Comparison of ENCODE assay signal across 8 mouse cellular contexts in genomic region chr12:80769697-80770096, GRCm38 (mm10). TPM values are rescaled to one million over a fixed set of nuclear protein-coding genes. Genes with fewer than 3 reads are reported as not detected.
DNase-seq lines count a peak whose midpoint lies in the region; ATAC-seq and TF ChIP-seq lines count a peak whose summit lies in the region.

No protein-coding gene starts in this region.

- no peak overlapping the region for H3ac ChIP-seq in C2C12 (ENCODE audit: control insufficient read depth, insufficient read length, low read depth)

- no peak overlapping the region for H3K4me3 ChIP-seq in C2C12 (ENCODE audit: insufficient read depth, poor library complexity, severe bottlenecking)
- no peak overlapping the region for H3K4me3 ChIP-seq in embryonic facial prominence, embryonic 12.5 days
- no peak overlapping the region for H3K4me3 ChIP-seq in heart, embryonic 10.5 days
- no peak overlapping the region for H3K4me3 ChIP-seq in kidney, embryonic 16.5 days (ENCODE audit: low read length)
- no peak overlapping the region for H3K4me3 ChIP-seq in liver, embryonic 14.5 days (ENCODE audit: insufficient read depth in 1 of 2, low read depth in 2 of 2, low read length in 2 of 2)
- no peak overlapping the region for H3K4me3 ChIP-seq in stomach, postnatal 0 days (ENCODE audit: low read depth, low read length)

- H3K4me1 ChIP-seq in embryonic facial prominence, embryonic 12.5 days = no peaks in the 10 kb centered on the region
- no peaks in the 10 kb centered on the region for H3K4me1 ChIP-seq in heart, embryonic 10.5 days
- peaks cover 1% of the 10 kb centered on the region; the same call in 1 of the 2 replicates for H3K4me1 ChIP-seq in kidney, embryonic 16.5 days (ENCODE audit: insufficient read depth, low read length)
- 0 out of 4 replicates have a peak, but pooled peaks cover 0 to 2% of the 10 kb centered on the region in 2 experiments for H3K4me1 ChIP-seq in liver, embryonic 14.5 days (replicated peaks; ENCODE audit: control insufficient read depth in 2 of 2, insufficient read depth in 2 of 2, low read length in 1 of 2)
- H3K4me1 ChIP-seq in stomach, postnatal 0 days (replicated peaks; ENCODE audit: control insufficient read depth, insufficient read depth) = no peaks in the 10 kb centered on the region

- H3K36me3 ChIP-seq in C2C12 (ENCODE audit: control insufficient read depth, insufficient read depth) = no peaks in the 10 kb centered on the region
- H3K36me3 ChIP-seq in embryonic facial prominence, embryonic 12.5 days = no peaks in the 10 kb centered on the region
- no peaks in the 10 kb centered on the region for H3K36me3 ChIP-seq in heart, embryonic 10.5 days
- no peaks in the 10 kb centered on the region for H3K36me3 ChIP-seq in kidney, embryonic 16.5 days (ENCODE audit: insufficient read depth, low read length)
- no peaks in the 10 kb centered on the region for H3K36me3 ChIP-seq in liver, embryonic 14.5 days (replicated peaks; ENCODE audit: control insufficient read depth, insufficient read depth, low read depth)
- no peaks in the 10 kb centered on the region for H3K36me3 ChIP-seq in stomach, postnatal 0 days (ENCODE audit: control insufficient read depth, insufficient read depth, low read length)

- H3K9me3 ChIP-seq in embryonic facial prominence, embryonic 12.5 days = no peaks in the 10 kb centered on the region
- H3K9me3 ChIP-seq in heart, embryonic 10.5 days = no peaks in the 10 kb centered on the region
- no peaks in the 10 kb centered on the region for H3K9me3 ChIP-seq in kidney, embryonic 16.5 days (ENCODE audit: low read length)
- H3K9me3 ChIP-seq in liver, embryonic 14.5 days (ENCODE audit: control insufficient read depth, low read length) = no peaks in the 10 kb centered on the region
- no peaks in the 10 kb centered on the region for H3K9me3 ChIP-seq in stomach, postnatal 0 days (ENCODE audit: control insufficient read depth, low read length)

- peak; percentile 97 for TF ChIP-seq CTCF in C2C12 (IDR thresholded peaks at IDR 0.05; ENCODE audit: control insufficient read depth, insufficient read depth, insufficient read length)
- TF ChIP-seq CTCF in liver, embryonic 14.5 days (IDR thresholded peaks at IDR 0.05; ENCODE audit: low read depth) = peak; percentile 100
- peak; percentile 98 for TF ChIP-seq CTCF in stomach, postnatal 0 days (IDR thresholded peaks at IDR 0.05; ENCODE audit: low read depth)

- no peaks in the 10 kb centered on the region for H3K79me3 ChIP-seq in C2C12 (ENCODE audit: low read depth)

- H3K4me2 ChIP-seq in embryonic facial prominence, embryonic 12.5 days (replicated peaks) = no peak overlapping the region
- no peak overlapping the region for H3K4me2 ChIP-seq in kidney, embryonic 16.5 days (replicated peaks; ENCODE audit: low read depth, low read length)
- H3K4me2 ChIP-seq in liver, embryonic 14.5 days (ENCODE audit: low read depth) = no peak overlapping the region
- H3K4me2 ChIP-seq in stomach, postnatal 0 days (replicated peaks; ENCODE audit: low read depth) = no peak overlapping the region

- TF ChIP-seq EP300 in liver, embryonic 14.5 days (IDR thresholded peaks at IDR 0.05; ENCODE audit: low read depth) = no peak
- no peak for TF ChIP-seq EP300 in stomach, postnatal 0 days (optimal IDR thresholded peaks at IDR 0.05)

- peak; percentile 81 to 85 for DNase-seq in adrenal gland, postnatal 36 days
- DNase-seq in heart, embryonic 10.5 days (ENCODE audit: low spot score) = peak; percentile 90
- peak in 2 of 3 experiments; percentile 63 to 66 for DNase-seq in liver, embryonic 14.5 days (ENCODE audit: low read depth in 3 of 3, low spot score in 3 of 3)
- peak; percentile 91 for DNase-seq in neural tube, embryonic 10.5 days (ENCODE audit: extremely low spot score, low spot score)
- DNase-seq in stomach, postnatal 0 days (ENCODE audit: low spot score) = peak; percentile 87

- ATAC-seq in embryonic facial prominence, embryonic 12.5 days (ENCODE audit: insufficient number of reproducible peaks, insufficient read depth, low FRiP score, low TSS enrichment) = peak; percentile 56; the same call in 1 of the 2 replicates
- peak; percentile 91 for ATAC-seq in kidney, embryonic 16.5 days (ENCODE audit: low FRiP score, low TSS enrichment)
- ATAC-seq in liver, embryonic 14.5 days (ENCODE audit: insufficient read depth) = peak; percentile 70
- peak; percentile 88 for ATAC-seq in stomach, postnatal 0 days (ENCODE audit: low FRiP score, low TSS enrichment)

- H3K9ac ChIP-seq in embryonic facial prominence, embryonic 12.5 days = no peak overlapping the region
- no peak overlapping the region for H3K9ac ChIP-seq in kidney, embryonic 16.5 days (replicated peaks; ENCODE audit: low read length)
- no peak overlapping the region for H3K9ac ChIP-seq in liver, embryonic 14.5 days (replicated peaks)
- H3K9ac ChIP-seq in stomach, postnatal 0 days (ENCODE audit: low read length) = no peak overlapping the region

- H3K27ac ChIP-seq in embryonic facial prominence, embryonic 12.5 days = no peak overlapping the region
- H3K27ac ChIP-seq in heart, embryonic 10.5 days = no peak overlapping the region
- H3K27ac ChIP-seq in kidney, embryonic 16.5 days (ENCODE audit: low read length) = no peak overlapping the region
- no peak overlapping the region for H3K27ac ChIP-seq in liver, embryonic 14.5 days
- no peak overlapping the region for H3K27ac ChIP-seq in stomach, postnatal 0 days (replicated peaks)

- H3K27me3 ChIP-seq in C2C12 (ENCODE audit: control insufficient read depth, insufficient read depth, insufficient read length) = peaks cover 15% of the 10 kb centered on the region
- no peaks in the 10 kb centered on the region for H3K27me3 ChIP-seq in embryonic facial prominence, embryonic 12.5 days
- H3K27me3 ChIP-seq in heart, embryonic 10.5 days (ENCODE audit: insufficient read depth, poor library complexity, severe bottlenecking) = peaks cover 15% of the 10 kb centered on the region
- no peaks in the 10 kb centered on the region for H3K27me3 ChIP-seq in kidney, embryonic 16.5 days (ENCODE audit: insufficient read depth, low read length)
- no peaks in the 10 kb centered on the region for H3K27me3 ChIP-seq in liver, embryonic 14.5 days (ENCODE audit: control insufficient read depth, insufficient read depth, low read length)
- no peaks in the 10 kb centered on the region for H3K27me3 ChIP-seq in stomach, postnatal 0 days (ENCODE audit: control insufficient read depth, insufficient read depth, low read length)

- 19% methylated on average over 11 of the region's 11 CpGs for WGBS in embryonic facial prominence, embryonic 12.5 days
- WGBS in heart, embryonic 10.5 days = 18% methylated on average over 11 of the region's 11 CpGs
- 16% methylated on average over 11 of the region's 11 CpGs for WGBS in kidney, embryonic 16.5 days
- 17% methylated on average over 11 of the region's 11 CpGs for WGBS in liver, embryonic 14.5 days (ENCODE audit: insufficient replicate concordance)
- 22% methylated on average over 11 of the region's 11 CpGs for WGBS in stomach, postnatal 0 days

- no peaks in the 10 kb centered on the region for H3K79me2 ChIP-seq in C2C12 (ENCODE audit: control insufficient read depth, insufficient read depth)

TF ChIP-seq in C2C12, 6 proteins besides CTCF, POLR2A, EP300 and RAD21:
- TF ChIP-seq USF1 (IDR thresholded peaks at IDR 0.05; ENCODE audit: low read depth) (no peak), CEBPB (IDR thresholded peaks at IDR 0.05; ENCODE audit: low read depth) (no peak), MYOG (IDR thresholded peaks at IDR 0.05; ENCODE audit: control insufficient read depth, extremely low read depth, insufficient read length) (no peak), MAX (IDR thresholded peaks at IDR 0.05) (no peak), MYOD1 (IDR thresholded peaks at IDR 0.05; ENCODE audit: control insufficient read depth, insufficient read length, low read depth) (no peak), FOSL1 (IDR thresholded peaks at IDR 0.05; ENCODE audit: insufficient read depth, low read length, poor library complexity, severe bottlenecking) (no peak)

RNA-seq across cellular contexts. Expression of gene Ccdc177, which starts 9.2 kb away (rescaled TPM):
- not detected for polyA plus RNA-seq in C2C12 (2012; fragmentation: generic; extraction: Trizol)
- total RNA-seq in adrenal gland, postnatal 36 days (2021) = not detected
- 1.4 TPM in 2 replicates for polyA plus RNA-seq in embryonic facial prominence, embryonic 12.5 days (2016; fragmentation: Nextera tagmentation; extraction: Ambion mirVana)
- polyA plus RNA-seq in heart, embryonic 10.5 days (2016; fragmentation: Nextera tagmentation; extraction: Ambion mirVana) = 0.03 TPM in 1 of 2 replicates, not detected in the other
- polyA plus RNA-seq in kidney, embryonic 16.5 days (2015; fragmentation: Nextera tagmentation; extraction: Ambion mirVana) = 0.11 and 0.12 TPM in 2 replicates
- 0.01 TPM in 1 of 2 replicates, not detected in the other for polyA plus RNA-seq in liver, embryonic 14.5 days (2012; rRNA removed)
- polyA plus RNA-seq in liver, embryonic 14.5 days (2014; fragmentation: Nextera tagmentation; extraction: Ambion mirVana) = not detected in 2 replicates
- 0.06 and 0.07 TPM in 2 replicates for polyA plus RNA-seq in stomach, postnatal 0 days (2015; fragmentation: Nextera tagmentation; extraction: Ambion mirVana)

RNA-seq across cellular contexts. Expression of gene Susd6, which starts 20.6 kb away (rescaled TPM):
- polyA plus RNA-seq in C2C12 (2012; fragmentation: generic; extraction: Trizol) = 20.9 TPM
- total RNA-seq in adrenal gland, postnatal 36 days (2021) = 10 to 100 TPM; 53.9 to 59.4 TPM
- 16.0 and 18.0 TPM in 2 replicates for polyA plus RNA-seq in embryonic facial prominence, embryonic 12.5 days (2016; fragmentation: Nextera tagmentation; extraction: Ambion mirVana)
- 14.9 and 16.5 TPM in 2 replicates for polyA plus RNA-seq in heart, embryonic 10.5 days (2016; fragmentation: Nextera tagmentation; extraction: Ambion mirVana)
- 17.1 and 19.5 TPM in 2 replicates for polyA plus RNA-seq in kidney, embryonic 16.5 days (2015; fragmentation: Nextera tagmentation; extraction: Ambion mirVana)
- polyA plus RNA-seq in liver, embryonic 14.5 days (2012; rRNA removed) = 11.0 and 11.1 TPM in 2 replicates
- 11.6 and 13.9 TPM in 2 replicates for polyA plus RNA-seq in liver, embryonic 14.5 days (2014; fragmentation: Nextera tagmentation; extraction: Ambion mirVana)
- 12.3 and 12.9 TPM in 2 replicates for polyA plus RNA-seq in stomach, postnatal 0 days (2015; fragmentation: Nextera tagmentation; extraction: Ambion mirVana)
